Mouse (Mus musculus): Measurements from ENCODE around the gene Kif13a. TPM values are rescaled to one million over a fixed set of nuclear protein-coding genes. Genes with fewer than 3 reads are reported as not detected.

Kif13a gene
- total and polyA plus RNA-seq, 3 experiments, result 1.2 to 1.7 TPM; not detected in 1

- no peak for DNase-seq (ENCODE audit: low read depth, low spot score)
- Histone ChIP-seq H3K36me3 (ENCODE audit: control insufficient read depth in 1 of 2, insufficient read depth in 2 of 2, low read length in 2 of 2) (no peaks in the 10 kb centered on the region), H3K27ac (ENCODE audit: control insufficient read depth, low read depth, low read length) (no peak overlapping the region), H3K4me3 (ENCODE audit: control insufficient read depth in 1 of 2, insufficient read depth in 1 of 2, low read depth in 2 of 2, low read length in 2 of 2) (no peak overlapping the region), H3K79me2 (ENCODE audit: control insufficient read depth, insufficient read depth, low read length, poor library complexity) (no peaks in the 10 kb centered on the region), H3K9ac (ENCODE audit: control insufficient read depth, low read depth, low read length, poor library complexity, severe bottlenecking) (no peak overlapping the region), H3K9me3 (replicated peaks; ENCODE audit: insufficient read depth, low read length) (no peaks in the 10 kb centered on the region), H3K27me3 (ENCODE audit: control insufficient read depth in 1 of 2, insufficient read depth in 2 of 2, low read length in 2 of 2) (peaks cover 0 to 3% of the 10 kb centered on the region in 2 experiments; a peak in 2 of 4 replicates), H3K4me1 (ENCODE audit: control insufficient read depth in 1 of 2, insufficient read depth in 2 of 2, low read length in 2 of 2) (no peaks in the 10 kb centered on the region)
- TF ChIP-seq SMC3 (IDR thresholded peaks at IDR 0.05; ENCODE audit: low read depth, low read length) (no peak), POLR2AphosphoS2 (IDR thresholded peaks at IDR 0.05; ENCODE audit: low read length) (no peak), E2F4 (IDR thresholded peaks at IDR 0.05; ENCODE audit: borderline replicate concordance, low read depth, low read length) (no peak), BHLHE40 (IDR thresholded peaks at IDR 0.05; ENCODE audit: borderline replicate concordance, low read depth, low read length) (no peak), POLR2AphosphoS5 (IDR thresholded peaks at IDR 0.05; ENCODE audit: borderline replicate concordance, low read depth, low read length) (no peak), RAD21 (IDR thresholded peaks at IDR 0.05; ENCODE audit: low read depth, low read length) (no peak)
These were observed 56.9 kb downstream of the Kif13a start for GRCm38 (mm10) chr13:46872732-46873131.

GRCm38 (mm10) chr13:46872194-46872593 lies 57.5 kb downstream of the Kif13a start:
- Histone ChIP-seq H3K27me3 (ENCODE audit: control insufficient read depth in 1 of 2, insufficient read depth in 2 of 2, low read length in 2 of 2) (peaks cover 0 to 3% of the 10 kb centered on the region in 2 experiments; a peak in 2 of 4 replicates), H3K36me3 (ENCODE audit: control insufficient read depth in 1 of 2, insufficient read depth in 2 of 2, low read length in 2 of 2) (no peaks in the 10 kb centered on the region), H3K9me3 (replicated peaks; ENCODE audit: insufficient read depth, low read length) (no peaks in the 10 kb centered on the region), H3K79me2 (ENCODE audit: control insufficient read depth, insufficient read depth, low read length, poor library complexity) (no peaks in the 10 kb centered on the region), H3K9ac (ENCODE audit: control insufficient read depth, low read depth, low read length, poor library complexity, severe bottlenecking) (no peak overlapping the region), H3K4me3 (ENCODE audit: control insufficient read depth in 1 of 2, insufficient read depth in 1 of 2, low read depth in 2 of 2, low read length in 2 of 2) (no peak overlapping the region), H3K4me1 (ENCODE audit: control insufficient read depth in 1 of 2, insufficient read depth in 2 of 2, low read length in 2 of 2) (no peaks in the 10 kb centered on the region), H3K27ac (ENCODE audit: control insufficient read depth, low read depth, low read length) (no peak overlapping the region)
- no peak for DNase-seq (ENCODE audit: low read depth, low spot score)
- TF ChIP-seq SIN3A (IDR thresholded peaks at IDR 0.05; ENCODE audit: low read length) (no peak), POLR2AphosphoS2 (IDR thresholded peaks at IDR 0.05; ENCODE audit: low read length) (no peak), USF1 (IDR thresholded peaks at IDR 0.05; ENCODE audit: low read depth, low read length) (no peak), RAD21 (IDR thresholded peaks at IDR 0.05; ENCODE audit: low read depth, low read length) (no peak), JUND (IDR thresholded peaks at IDR 0.05; ENCODE audit: low read depth, low read length) (no peak), MEF2A (IDR thresholded peaks at IDR 0.05; ENCODE audit: extremely low read depth, insufficient replicate concordance, low read depth, low read length, poor library complexity, severe bottlenecking) (no peak), MXI1 (IDR thresholded peaks at IDR 0.05; ENCODE audit: low read depth, low read length) (no peak), E2F4 (IDR thresholded peaks at IDR 0.05; ENCODE audit: borderline replicate concordance, low read depth, low read length) (no peak), MAFK (IDR thresholded peaks at IDR 0.05; ENCODE audit: borderline replicate concordance, low read depth, low read length) (no peak)

GRCm38 (mm10) chr13:46869464-46869863 lies 60.2 kb downstream of the Kif13a start:
- Histone ChIP-seq H3K4me3 (ENCODE audit: control insufficient read depth in 1 of 2, insufficient read depth in 1 of 2, low read depth in 2 of 2, low read length in 2 of 2) (no peak overlapping the region), H3K9ac (ENCODE audit: control insufficient read depth, low read depth, low read length, poor library complexity, severe bottlenecking) (no peak overlapping the region), H3K4me1 (ENCODE audit: control insufficient read depth in 1 of 2, insufficient read depth in 2 of 2, low read length in 2 of 2) (no peaks in the 10 kb centered on the region), H3K27me3 (ENCODE audit: control insufficient read depth in 1 of 2, insufficient read depth in 2 of 2, low read length in 2 of 2) (peaks cover 0 to 3% of the 10 kb centered on the region in 2 experiments; a peak in 2 of 4 replicates), H3K36me3 (ENCODE audit: control insufficient read depth in 1 of 2, insufficient read depth in 2 of 2, low read length in 2 of 2) (no peaks in the 10 kb centered on the region), H3K79me2 (ENCODE audit: control insufficient read depth, insufficient read depth, low read length, poor library complexity) (no peaks in the 10 kb centered on the region), H3K27ac (ENCODE audit: control insufficient read depth, low read depth, low read length) (no peak overlapping the region), H3K9me3 (replicated peaks; ENCODE audit: insufficient read depth, low read length) (no peaks in the 10 kb centered on the region)
- DNase-seq (ENCODE audit: low read depth, low spot score), result no peak
- TF ChIP-seq UBTF (IDR thresholded peaks at IDR 0.05; ENCODE audit: borderline replicate concordance, insufficient read depth, low read depth, low read length) (no peak), MXI1 (IDR thresholded peaks at IDR 0.05; ENCODE audit: low read depth, low read length) (no peak), POLR2AphosphoS5 (IDR thresholded peaks at IDR 0.05; ENCODE audit: borderline replicate concordance, low read depth, low read length) (no peak), ZNF384 (IDR thresholded peaks at IDR 0.05; ENCODE audit: low read depth, low read length) (no peak), BHLHE40 (IDR thresholded peaks at IDR 0.05; ENCODE audit: borderline replicate concordance, low read depth, low read length) (no peak), POLR2A (IDR thresholded peaks at IDR 0.05; ENCODE audit: control insufficient read depth in 1 of 2, insufficient read depth in 1 of 2, low read depth in 1 of 2, low read length in 2 of 2, poor library complexity in 1 of 2) (no peak), JUND (IDR thresholded peaks at IDR 0.05; ENCODE audit: low read depth, low read length) (no peak), POLR2AphosphoS2 (IDR thresholded peaks at IDR 0.05; ENCODE audit: low read length) (no peak)

Measured in MEL (cell line).